Mouse (Mus musculus) embryonic facial prominence, embryonic 14.5 days (tissue): ENCODE results near the gene Slc9b1. TPM values are rescaled to one million over a fixed set of nuclear protein-coding genes. Genes with fewer than 3 reads are reported as not detected.
A peak's percentile ranks its signal among the peaks of the same experiment; 100 is the strongest.

Experiments used
- ATAC-seq: fragments of 200-750 bp; cut with Nextera tagmentation; 2 replicates; pipeline ENCODE4 v1.8.0; 2017; ENCODE audit warnings: low read depth, moderate number of reproducible peaks, moderate TSS enrichment
- DNase-seq: peaks from one replicate; pipeline ENCODE4 v3.0.0-alpha.2; 2015; ENCODE audit warnings: low spot score
- H3K27ac ChIP-seq: fragments of 300-500 bp; sonication (generic); replicated peaks from 2 replicates; pipeline ENCODE4 v1.5.1; 2014; ENCODE audit warnings: low read depth, mild to moderate bottlenecking, low read length, moderate library complexity
- H3K27me3 ChIP-seq: fragments of 300-500 bp; sonication (generic); replicated peaks from 2 replicates; pipeline ENCODE4 v1.6.1; 2014; ENCODE audit warnings: low read length; ENCODE audit not compliant: control insufficient read depth, insufficient read depth
- H3K36me3 ChIP-seq: fragments of 300-500 bp; sonication (generic); 2 replicates; pipeline ENCODE4 v1.6.1; 2014; ENCODE audit warnings: low read length, mixed read lengths; ENCODE audit not compliant: control insufficient read depth, insufficient read depth
- H3K4me1 ChIP-seq: fragments of 300-500 bp; sonication (generic); 2 replicates; pipeline ENCODE4 v1.6.1; 2014; ENCODE audit warnings: antibody characterized with exemption, low read length; ENCODE audit not compliant: control insufficient read depth, insufficient read depth
- H3K4me2 ChIP-seq: fragments of 300-500 bp; sonication (generic); 2 replicates; pipeline ENCODE4 v1.6.1; 2014; ENCODE audit warnings: low read depth, mild to moderate bottlenecking, low read length, moderate library complexity, mixed read lengths
- H3K4me3 ChIP-seq: fragments of 300-500 bp; sonication (generic); 2 replicates; pipeline ENCODE4 v1.5.1; 2014; ENCODE audit warnings: low read depth, mild to moderate bottlenecking, low read length
- H3K9ac ChIP-seq: fragments of 300-500 bp; sonication (generic); 2 replicates; pipeline ENCODE4 v1.6.1; 2014; ENCODE audit warnings: low read depth, mild to moderate bottlenecking, low read length, moderate library complexity, mixed read lengths
- H3K9me3 ChIP-seq: fragments of 300-500 bp; sonication (generic); 2 replicates; pipeline ENCODE4 v1.6.1; 2016; ENCODE audit warnings: low read length; ENCODE audit not compliant: control insufficient read depth
- WGBS: fragments of 180-500 bp; shearing (Covaris S2); extraction: QIAGEN DNeasy Blood & Tissue Kit; methylation state at CpG from one replicate; pipeline ENCODE4 v1.1.7; 2014; 5-methylcytosine and 5-hydroxymethylcytosine counted together
- polyA plus RNA-seq: library from polyadenylated mRNA; unstranded; fragments of >200 nt; fragmentation: Nextera tagmentation; extraction: Ambion mirVana; gene quantifications from 2 replicates; pipeline ENCODE4 v1.2.1, GENCODE M21; 2014

The Slc9b1 gene
- polyA plus RNA-seq, 1 experiment from 2014 or later = 0.22 TPM

GRCm38 (mm10) chr3:135349022-135349421 is 1.2 kb downstream of the Slc9b1 start:
- no peaks in the 10 kb centered on the region for H3K4me1 ChIP-seq
- no peak overlapping the region for H3K4me2 ChIP-seq
- DNase-seq = no peak
- no peaks in the 10 kb centered on the region for H3K27me3 ChIP-seq
- no peak overlapping the region for H3K4me3 ChIP-seq
- no peak for ATAC-seq
- H3K36me3 ChIP-seq = no peaks in the 10 kb centered on the region
- no peak overlapping the region for H3K27ac ChIP-seq
- H3K9ac ChIP-seq = no peak overlapping the region
- no peaks in the 10 kb centered on the region for H3K9me3 ChIP-seq

GRCm38 (mm10) chr3:135351857-135352256 is 4.0 kb downstream of the Slc9b1 start:
- ATAC-seq = no peak
- DNase-seq = no peak
- Histone ChIP-seq H3K9me3 (no peaks in the 10 kb centered on the region), H3K36me3 (no peaks in the 10 kb centered on the region), H3K4me2 (no peak overlapping the region), H3K27me3 (no peaks in the 10 kb centered on the region), H3K9ac (no peak overlapping the region), H3K27ac (no peak overlapping the region), H3K4me1 (no peaks in the 10 kb centered on the region), H3K4me3 (no peak overlapping the region)
- 89% methylated on average over 3 of the region's 3 CpGs for WGBS

DNA sequence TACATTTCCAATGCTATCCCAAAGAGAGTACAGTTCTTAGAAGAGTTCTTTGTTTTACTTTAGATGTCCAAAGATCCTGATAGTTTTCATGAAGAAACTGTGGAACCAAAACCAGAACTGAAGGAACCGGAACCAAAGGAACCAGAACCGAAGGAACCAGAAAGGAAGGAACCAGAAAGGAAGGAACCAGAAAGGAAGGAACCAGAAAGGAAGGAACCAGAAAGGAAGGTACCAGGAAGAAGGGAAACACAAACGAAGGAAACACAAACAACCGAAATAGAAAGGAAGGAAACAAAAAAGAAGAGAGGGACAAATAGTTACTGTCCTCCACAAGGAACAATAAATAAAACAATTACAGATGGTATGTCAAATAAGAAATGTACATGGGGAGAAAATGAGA is 9.6 kb downstream of the Slc9b1 start:
- Histone ChIP-seq H3K36me3 (no peaks in the 10 kb centered on the region), H3K9ac (no peak overlapping the region), H3K4me3 (no peak overlapping the region), H3K4me2 (no peak overlapping the region), H3K9me3 (no peaks in the 10 kb centered on the region), H3K27me3 (no peaks in the 10 kb centered on the region), H3K4me1 (no peaks in the 10 kb centered on the region), H3K27ac (no peak overlapping the region)
- DNase-seq (no peak), ATAC-seq (no peak)
- WGBS = 89% methylated on average over 4 of the region's 4 CpGs

GRCm38 (mm10) chr3:135375836-135376235 is 28.0 kb downstream of the Slc9b1 start:
- Histone ChIP-seq H3K9ac (no peak overlapping the region), H3K36me3 (no peaks in the 10 kb centered on the region), H3K4me3 (no peak overlapping the region), H3K27ac (no peak overlapping the region), H3K9me3 (no peaks in the 10 kb centered on the region), H3K27me3 (no peaks in the 10 kb centered on the region), H3K4me2 (no peak overlapping the region), H3K4me1 (no peaks in the 10 kb centered on the region)
- ATAC-seq = no peak
- WGBS = 77% methylated on average over 3 of the region's 3 CpGs
- peak; percentile 13 for DNase-seq

GRCm38 (mm10) chr3:135377445-135377844 is 29.6 kb downstream of the Slc9b1 start:
- DNase-seq (no peak), ATAC-seq (no peak)
- H3K4me3 ChIP-seq = no peak overlapping the region
- H3K9ac ChIP-seq = no peak overlapping the region
- 77% methylated on average over 10 of the region's 10 CpGs for WGBS
- no peaks in the 10 kb centered on the region for H3K9me3 ChIP-seq
- no peak overlapping the region for H3K27ac ChIP-seq
- H3K4me1 ChIP-seq = no peaks in the 10 kb centered on the region
- no peaks in the 10 kb centered on the region for H3K36me3 ChIP-seq
- no peak overlapping the region for H3K4me2 ChIP-seq
- no peaks in the 10 kb centered on the region for H3K27me3 ChIP-seq

GRCm38 (mm10) chr3:135379868-135380267 is 32.0 kb downstream of the Slc9b1 start:
- Histone ChIP-seq H3K36me3 (no peaks in the 10 kb centered on the region), H3K9ac (no peak overlapping the region), H3K27me3 (no peaks in the 10 kb centered on the region), H3K27ac (no peak overlapping the region), H3K9me3 (no peaks in the 10 kb centered on the region), H3K4me2 (no peak overlapping the region), H3K4me3 (no peak overlapping the region), H3K4me1 (no peaks in the 10 kb centered on the region)
- no peak for ATAC-seq
- DNase-seq = no peak
- WGBS = 90% methylated on average over 4 of the region's 4 CpGs

DNA sequence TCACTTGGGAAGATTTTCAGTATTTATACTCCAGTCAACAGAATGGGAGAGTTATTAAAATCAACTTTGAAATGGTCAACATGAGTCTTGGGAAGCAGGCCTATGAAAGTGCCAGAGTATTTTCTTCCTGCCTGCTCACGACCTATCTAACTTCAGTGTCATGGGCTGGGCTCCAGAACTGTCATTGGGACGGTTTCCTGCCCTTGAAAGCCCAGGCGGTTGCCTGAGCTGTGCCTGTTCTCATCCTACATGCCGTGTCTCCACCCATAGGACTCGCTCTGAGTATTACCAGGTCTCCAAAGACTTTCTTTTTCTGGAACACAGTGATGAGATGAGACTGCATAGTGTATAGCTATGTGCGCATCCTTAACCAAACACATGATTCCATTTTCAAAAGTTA is 45.4 kb downstream of the Slc9b1 start:
- Histone ChIP-seq H3K27ac (no peak overlapping the region), H3K27me3 (no peaks in the 10 kb centered on the region), H3K4me1 (peaks cover 9% of the 10 kb centered on the region), H3K4me3 (no peak overlapping the region), H3K36me3 (no peaks in the 10 kb centered on the region), H3K9me3 (no peaks in the 10 kb centered on the region), H3K9ac (no peak overlapping the region), H3K4me2 (no peak overlapping the region)
- ATAC-seq (no peak), DNase-seq (no peak)
- WGBS = 75% methylated on average over 6 of the region's 6 CpGs

GRCm38 (mm10) chr3:135395085-135395484 is 47.3 kb downstream of the Slc9b1 start:
- H3K4me1 ChIP-seq = peaks cover 9% of the 10 kb centered on the region

DNA sequence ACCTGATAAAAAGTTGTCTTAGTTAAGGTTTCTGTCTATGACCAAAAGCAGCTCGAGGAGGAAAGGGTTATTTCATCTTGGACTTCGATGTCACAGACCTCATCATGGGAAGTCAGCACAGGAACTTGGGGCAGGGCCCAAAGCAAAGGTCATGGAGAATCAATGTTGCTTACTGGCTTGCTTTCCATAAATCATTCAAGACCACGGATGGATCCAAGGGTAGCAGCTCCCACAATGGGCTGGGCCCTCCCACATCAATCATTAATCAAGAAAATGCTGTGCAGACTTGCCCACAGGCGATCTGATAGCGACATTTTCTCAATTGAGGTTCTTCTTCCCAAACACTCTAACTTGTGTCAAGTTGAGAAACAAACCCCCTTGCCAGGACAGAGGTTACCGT is 48.3 kb downstream of the Slc9b1 start:
- Histone ChIP-seq H3K4me2 (no peak overlapping the region), H3K27me3 (no peaks in the 10 kb centered on the region), H3K9ac (no peak overlapping the region), H3K36me3 (no peaks in the 10 kb centered on the region), H3K27ac (no peak overlapping the region), H3K4me3 (no peak overlapping the region), H3K9me3 (no peaks in the 10 kb centered on the region), H3K4me1 (peaks cover 9% of the 10 kb centered on the region)
- WGBS = 58% methylated on average over 6 of the region's 6 CpGs
- ATAC-seq (no peak), DNase-seq (no peak)

More at GRCm38 (mm10) chr3:135395085-135395484, 47.3 kb downstream of the Slc9b1 start:
- no peak for ATAC-seq
- Histone ChIP-seq H3K27ac (no peak overlapping the region), H3K4me3 (no peak overlapping the region), H3K9ac (no peak overlapping the region), H3K27me3 (no peaks in the 10 kb centered on the region), H3K4me2 (no peak overlapping the region), H3K36me3 (no peaks in the 10 kb centered on the region), H3K9me3 (no peaks in the 10 kb centered on the region)
- DNase-seq = no peak
- 75% methylated on average over 5 of the region's 5 CpGs for WGBS
